Mouse (Mus musculus): ENCODE results near the gene Sept5. TPM values are rescaled to one million over a fixed set of nuclear protein-coding genes. Genes with fewer than 3 reads are reported as not detected.

Sept5 gene
- polyA plus RNA-seq (2015; fragmentation: Nextera tagmentation; extraction: Ambion mirVana) = 240 and 262 TPM in 2 replicates

- peak; percentile 61 for ATAC-seq
- H3K36me3 ChIP-seq (ENCODE audit: control insufficient read depth, insufficient read depth, low read length) = peaks cover 9% of the 10 kb centered on the region
- peaks cover 31% of the 10 kb centered on the region for H3K4me1 ChIP-seq (ENCODE audit: control insufficient read depth, insufficient read depth, low read length)
Measured at GRCm38 (mm10) chr16:18629390-18630231, at the start of gene Sept5. Sept5 (minus strand) TSS chr16:18629954.

GRCm38 (mm10) chr16:18679112-18679511 is 49.4 kb upstream of the Sept5 start:
- no peaks in the 10 kb centered on the region for H3K4me1 ChIP-seq (ENCODE audit: control insufficient read depth, insufficient read depth, low read length)
- WGBS = 55% methylated on average over 5 of the region's 5 CpGs
- no peak overlapping the region for H3K4me2 ChIP-seq (ENCODE audit: low read length)
- no peaks in the 10 kb centered on the region for H3K9me3 ChIP-seq (replicated peaks; ENCODE audit: control insufficient read depth, low read length, poor library complexity, severe bottlenecking)
- H3K27me3 ChIP-seq (ENCODE audit: control insufficient read depth, insufficient read depth, low read depth, low read length) = no peaks in the 10 kb centered on the region
- no peak for ATAC-seq
- H3K4me3 ChIP-seq (ENCODE audit: low read depth, low read length) = no peak overlapping the region
- no peak overlapping the region for H3K9ac ChIP-seq (ENCODE audit: low read depth, low read length)
- no peaks in the 10 kb centered on the region for H3K36me3 ChIP-seq (ENCODE audit: control insufficient read depth, insufficient read depth, low read length)
- no peak overlapping the region for H3K27ac ChIP-seq (ENCODE audit: low read length)

More at GRCm38 (mm10) chr16:18629390-18630231, at the start of gene Sept5:
- Histone ChIP-seq H3K9ac (ENCODE audit: low read depth, low read length) (peak within 1 kb of the TSS; percentile 86), H3K4me2 (ENCODE audit: low read length) (peak within 1 kb of the TSS; percentile 100), H3K27me3 (ENCODE audit: control insufficient read depth, insufficient read depth, low read depth, low read length) (peaks cover 7% of the 10 kb centered on the region), H3K9me3 (replicated peaks; ENCODE audit: control insufficient read depth, low read length, poor library complexity, severe bottlenecking) (no peaks in the 10 kb centered on the region), H3K4me3 (ENCODE audit: low read depth, low read length) (peak within 1 kb of the TSS; percentile 73), H3K27ac (ENCODE audit: low read length) (peak within 1 kb of the TSS; percentile 89)
- under 1% methylated on average over 52 of the region's 93 CpGs for WGBS

GRCm38 (mm10) chr16:18677746-18678679 is 48.3 kb upstream of the Sept5 start:
- ATAC-seq = no peak
- Histone ChIP-seq H3K36me3 (ENCODE audit: control insufficient read depth, insufficient read depth, low read length) (no peaks in the 10 kb centered on the region), H3K4me2 (ENCODE audit: low read length) (no peak overlapping the region), H3K27me3 (ENCODE audit: control insufficient read depth, insufficient read depth, low read depth, low read length) (no peaks in the 10 kb centered on the region), H3K27ac (ENCODE audit: low read length) (no peak overlapping the region), H3K9ac (ENCODE audit: low read depth, low read length) (no peak overlapping the region), H3K4me3 (ENCODE audit: low read depth, low read length) (no peak overlapping the region), H3K9me3 (replicated peaks; ENCODE audit: control insufficient read depth, low read length, poor library complexity, severe bottlenecking) (no peaks in the 10 kb centered on the region), H3K4me1 (ENCODE audit: control insufficient read depth, insufficient read depth, low read length) (no peaks in the 10 kb centered on the region)
- 37% methylated on average over 17 of the region's 17 CpGs for WGBS

- H3K4me1 ChIP-seq (ENCODE audit: control insufficient read depth, insufficient read depth, low read length) = no peaks in the 10 kb centered on the region
- H3K9me3 ChIP-seq (replicated peaks; ENCODE audit: control insufficient read depth, low read length, poor library complexity, severe bottlenecking) = no peaks in the 10 kb centered on the region
- no peak overlapping the region for H3K9ac ChIP-seq (ENCODE audit: low read depth, low read length)
- no peak overlapping the region for H3K4me3 ChIP-seq (ENCODE audit: low read depth, low read length)
- ATAC-seq = no peak
- 83% methylated on average over 3 of the region's 3 CpGs for WGBS
- H3K36me3 ChIP-seq (ENCODE audit: control insufficient read depth, insufficient read depth, low read length) = no peaks in the 10 kb centered on the region
- H3K4me2 ChIP-seq (ENCODE audit: low read length) = no peak overlapping the region
- no peak overlapping the region for H3K27ac ChIP-seq (ENCODE audit: low read length)
- H3K27me3 ChIP-seq (ENCODE audit: control insufficient read depth, insufficient read depth, low read depth, low read length) = no peaks in the 10 kb centered on the region
Measured at GRCm38 (mm10) chr16:18673005-18673404, 43.3 kb upstream of the Sept5 start.

- Histone ChIP-seq H3K27ac (ENCODE audit: low read length) (no peak overlapping the region), H3K9me3 (replicated peaks; ENCODE audit: control insufficient read depth, low read length, poor library complexity, severe bottlenecking) (no peaks in the 10 kb centered on the region), H3K9ac (ENCODE audit: low read depth, low read length) (no peak overlapping the region), H3K4me2 (ENCODE audit: low read length) (no peak overlapping the region), H3K27me3 (ENCODE audit: control insufficient read depth, insufficient read depth, low read depth, low read length) (no peaks in the 10 kb centered on the region), H3K4me1 (ENCODE audit: control insufficient read depth, insufficient read depth, low read length) (no peaks in the 10 kb centered on the region), H3K36me3 (ENCODE audit: control insufficient read depth, insufficient read depth, low read length) (no peaks in the 10 kb centered on the region), H3K4me3 (ENCODE audit: low read depth, low read length) (no peak overlapping the region)
- ATAC-seq = no peak
- 75% methylated on average over 5 of the region's 5 CpGs for WGBS
Measured at GRCm38 (mm10) chr16:18672027-18672426, 42.3 kb upstream of the Sept5 start.

- H3K4me1 ChIP-seq (ENCODE audit: control insufficient read depth, insufficient read depth, low read length) = no peaks in the 10 kb centered on the region
- no peaks in the 10 kb centered on the region for H3K27me3 ChIP-seq (ENCODE audit: control insufficient read depth, insufficient read depth, low read depth, low read length)
- no peak overlapping the region for H3K4me2 ChIP-seq (ENCODE audit: low read length)
- H3K9ac ChIP-seq (ENCODE audit: low read depth, low read length) = no peak overlapping the region
- no peaks in the 10 kb centered on the region for H3K36me3 ChIP-seq (ENCODE audit: control insufficient read depth, insufficient read depth, low read length)
- no peaks in the 10 kb centered on the region for H3K9me3 ChIP-seq (replicated peaks; ENCODE audit: control insufficient read depth, low read length, poor library complexity, severe bottlenecking)
- ATAC-seq = no peak
- H3K4me3 ChIP-seq (ENCODE audit: low read depth, low read length) = no peak overlapping the region
- no peak overlapping the region for H3K27ac ChIP-seq (ENCODE audit: low read length)
- WGBS = 70% methylated on average over 6 of the region's 6 CpGs
Measured at GRCm38 (mm10) chr16:18669914-18670313, 40.2 kb upstream of the Sept5 start.

- no peak overlapping the region for H3K4me3 ChIP-seq (ENCODE audit: low read depth, low read length)
- H3K27me3 ChIP-seq (ENCODE audit: control insufficient read depth, insufficient read depth, low read depth, low read length) = no peaks in the 10 kb centered on the region
- H3K9ac ChIP-seq (ENCODE audit: low read depth, low read length) = no peak overlapping the region
- no peak overlapping the region for H3K4me2 ChIP-seq (ENCODE audit: low read length)
- H3K4me1 ChIP-seq (ENCODE audit: control insufficient read depth, insufficient read depth, low read length) = no peaks in the 10 kb centered on the region
- 84% methylated on average over 4 of the region's 4 CpGs for WGBS
- no peaks in the 10 kb centered on the region for H3K36me3 ChIP-seq (ENCODE audit: control insufficient read depth, insufficient read depth, low read length)
- ATAC-seq = no peak
- no peak overlapping the region for H3K27ac ChIP-seq (ENCODE audit: low read length)
- H3K9me3 ChIP-seq (replicated peaks; ENCODE audit: control insufficient read depth, low read length, poor library complexity, severe bottlenecking) = no peaks in the 10 kb centered on the region
Measured at GRCm38 (mm10) chr16:18658597-18658996, 28.8 kb upstream of the Sept5 start.

GRCm38 (mm10) chr16:18655372-18656098 is 25.8 kb upstream of the Sept5 start:
- Histone ChIP-seq H3K27me3 (ENCODE audit: control insufficient read depth, insufficient read depth, low read depth, low read length) (no peaks in the 10 kb centered on the region), H3K9ac (ENCODE audit: low read depth, low read length) (no peak overlapping the region), H3K4me3 (ENCODE audit: low read depth, low read length) (no peak overlapping the region), H3K4me2 (ENCODE audit: low read length) (no peak overlapping the region), H3K27ac (ENCODE audit: low read length) (no peak overlapping the region), H3K4me1 (ENCODE audit: control insufficient read depth, insufficient read depth, low read length) (no peaks in the 10 kb centered on the region), H3K9me3 (replicated peaks; ENCODE audit: control insufficient read depth, low read length, poor library complexity, severe bottlenecking) (no peaks in the 10 kb centered on the region), H3K36me3 (ENCODE audit: control insufficient read depth, insufficient read depth, low read length) (no peaks in the 10 kb centered on the region)
- WGBS = 62% methylated on average over 5 of the region's 5 CpGs
- no peak for ATAC-seq

Data from midbrain, embryonic 16.5 days (tissue).